Mouse (Mus musculus): ENCODE data around the gene Gmnn.
"Not testable (repeated sequence)": the region's sequence is repeated elsewhere in the genome, so short reads cannot be mapped to it uniquely, and the experiment has no call there.

Gene Gmnn

DNA sequence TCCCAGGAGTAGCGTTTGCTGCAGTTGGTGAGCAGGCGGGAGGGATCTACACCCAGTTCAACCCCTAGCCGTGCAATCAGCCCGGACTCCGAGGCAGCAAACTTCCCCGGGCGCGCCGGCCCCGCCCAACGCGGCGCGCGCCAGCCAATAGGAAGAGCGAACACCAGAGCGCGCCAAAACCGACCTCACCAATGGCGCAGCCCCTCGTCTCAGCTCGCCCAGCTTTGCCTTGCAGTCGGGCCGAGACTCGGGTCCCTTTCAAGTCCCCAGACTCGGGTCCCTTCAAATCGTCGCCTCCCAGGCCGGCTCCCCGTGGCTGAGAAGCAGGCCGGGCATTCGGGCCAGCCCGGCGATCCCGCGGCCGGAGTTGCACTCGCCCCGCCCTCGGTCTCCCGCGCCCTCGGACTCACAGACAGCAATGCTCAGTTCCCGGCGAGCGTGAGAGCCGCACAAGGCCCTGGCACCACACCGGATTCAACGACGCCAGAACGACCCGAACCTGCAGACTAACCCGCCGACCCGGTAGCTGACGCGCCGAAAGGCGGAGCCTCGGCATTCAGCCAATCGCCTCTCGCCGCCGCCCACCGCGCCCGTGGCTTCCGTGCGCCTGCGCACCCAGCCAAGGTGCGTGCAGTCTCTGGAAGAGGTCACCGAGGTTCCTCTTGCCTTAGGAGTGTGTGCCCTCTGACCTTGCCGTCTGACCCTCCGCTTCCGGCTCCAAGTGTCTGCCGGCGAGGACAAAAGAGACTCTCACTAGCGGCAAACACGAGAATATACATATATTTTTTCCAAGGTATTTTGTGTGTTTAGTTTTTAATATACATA lies at the start of gene Gmnn:
Gene Gmnn (minus strand): TSS at position 521 of the 825 bp plus-strand sequence.
- peak; percentile 88 for DNase-seq (ENCODE audit: low read depth)

DNA sequence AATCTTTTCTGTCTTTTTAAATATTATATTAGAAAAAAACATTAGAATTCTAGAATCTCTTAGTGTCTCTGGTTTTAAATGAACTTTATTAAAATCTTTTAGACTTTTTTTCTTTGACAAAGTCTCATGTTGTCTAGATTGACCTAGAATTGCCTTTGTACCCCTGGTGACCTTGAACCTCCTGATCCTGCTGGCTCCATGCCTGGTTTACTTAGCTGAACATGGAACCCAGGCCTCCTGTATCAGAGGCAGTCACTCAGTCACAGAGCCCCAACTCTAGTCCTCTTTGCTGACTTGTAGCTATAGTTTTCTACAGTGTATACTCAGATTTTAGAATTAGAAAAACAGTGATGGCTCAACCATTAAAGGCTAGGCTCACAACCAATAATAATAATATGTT lies 44.4 kb upstream of the Gmnn start:
- no peak for DNase-seq (ENCODE audit: low read depth)

DNA sequence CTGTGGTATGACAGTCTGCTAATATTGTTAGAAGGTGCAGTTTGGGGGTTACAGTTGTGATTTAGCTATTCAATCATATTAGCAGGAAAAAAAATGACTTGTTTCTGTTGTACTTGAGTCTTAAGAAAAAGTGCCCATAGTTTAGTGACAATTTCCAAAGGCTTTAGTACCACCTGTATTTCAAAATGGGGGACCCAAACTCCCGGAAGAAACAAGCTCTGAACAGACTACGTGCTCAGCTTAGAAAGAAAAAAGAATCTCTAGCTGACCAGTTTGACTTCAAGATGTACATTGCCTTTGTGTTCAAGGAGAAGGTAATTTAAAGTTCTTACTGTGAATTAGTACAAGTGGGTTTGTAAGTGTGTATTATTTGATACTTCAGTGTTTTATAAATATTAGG lies 41.5 kb upstream of the Gmnn start:
- no peak for DNase-seq (ENCODE audit: low read depth)

DNA sequence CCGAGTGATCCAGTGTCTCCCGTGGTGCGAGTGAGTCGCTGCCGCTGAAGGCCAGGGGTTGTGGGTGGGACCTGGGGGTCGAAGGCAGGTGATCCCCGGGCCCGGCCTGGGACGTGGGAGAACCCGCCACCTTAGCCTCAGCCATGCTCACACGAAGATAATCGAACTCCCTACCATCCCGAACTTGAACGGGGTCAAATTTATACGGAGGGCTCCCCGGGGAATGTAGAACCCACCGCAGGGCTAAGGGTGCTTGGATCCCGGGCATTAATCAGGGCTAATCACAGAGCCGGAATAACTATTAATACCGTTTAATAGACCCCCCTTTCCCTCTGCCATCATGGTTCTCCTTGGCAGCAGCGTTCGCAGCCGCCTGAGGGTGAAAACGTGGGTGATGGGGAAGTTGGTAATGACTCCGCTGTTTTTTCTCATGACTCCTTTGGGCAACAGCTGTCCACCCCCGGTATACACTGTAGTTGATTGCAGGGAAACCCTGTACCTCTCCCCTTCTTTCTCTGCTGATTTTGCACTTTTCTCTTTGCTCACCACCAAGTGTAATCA lies 40.5 kb upstream of the Gmnn start:
- DNase-seq (ENCODE audit: low read depth): peak; percentile 44

DNA sequence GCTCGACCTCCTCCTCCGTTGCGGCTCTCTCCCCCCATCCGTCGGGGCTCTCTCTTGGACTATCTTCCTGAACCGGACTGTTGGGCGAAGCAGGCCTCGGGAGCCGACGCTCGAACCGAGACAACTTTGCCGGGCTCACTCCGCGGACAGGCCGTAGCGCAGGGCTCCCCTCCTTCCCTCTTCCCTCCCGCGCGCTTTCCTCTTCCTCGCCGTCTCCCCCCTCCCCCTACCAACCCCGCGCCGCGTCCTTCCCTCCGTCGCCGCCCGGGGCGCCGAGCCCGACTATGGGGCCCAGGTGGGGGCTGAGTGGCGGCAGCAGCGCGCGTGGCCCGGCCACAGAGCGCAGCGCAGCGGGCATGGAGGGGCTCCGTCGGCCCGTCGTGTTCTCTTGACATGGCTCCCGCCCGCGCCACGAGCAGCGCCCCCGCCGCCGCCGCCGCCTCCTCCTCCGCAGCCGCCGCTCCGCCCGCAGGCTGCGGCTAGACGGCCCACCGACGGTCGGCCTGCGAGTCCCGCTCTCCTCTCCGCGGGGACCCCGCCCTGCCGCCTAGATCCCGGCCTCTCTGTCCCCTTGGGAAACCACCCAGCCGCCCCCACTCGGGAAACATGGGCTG lies 39.7 kb upstream of the Gmnn start, which contains the start of gene BC005537:
Gene BC005537 (plus strand): TSS at position 350 of the 614 bp plus-strand sequence.
- no peak for DNase-seq (ENCODE audit: low read depth)

DNA sequence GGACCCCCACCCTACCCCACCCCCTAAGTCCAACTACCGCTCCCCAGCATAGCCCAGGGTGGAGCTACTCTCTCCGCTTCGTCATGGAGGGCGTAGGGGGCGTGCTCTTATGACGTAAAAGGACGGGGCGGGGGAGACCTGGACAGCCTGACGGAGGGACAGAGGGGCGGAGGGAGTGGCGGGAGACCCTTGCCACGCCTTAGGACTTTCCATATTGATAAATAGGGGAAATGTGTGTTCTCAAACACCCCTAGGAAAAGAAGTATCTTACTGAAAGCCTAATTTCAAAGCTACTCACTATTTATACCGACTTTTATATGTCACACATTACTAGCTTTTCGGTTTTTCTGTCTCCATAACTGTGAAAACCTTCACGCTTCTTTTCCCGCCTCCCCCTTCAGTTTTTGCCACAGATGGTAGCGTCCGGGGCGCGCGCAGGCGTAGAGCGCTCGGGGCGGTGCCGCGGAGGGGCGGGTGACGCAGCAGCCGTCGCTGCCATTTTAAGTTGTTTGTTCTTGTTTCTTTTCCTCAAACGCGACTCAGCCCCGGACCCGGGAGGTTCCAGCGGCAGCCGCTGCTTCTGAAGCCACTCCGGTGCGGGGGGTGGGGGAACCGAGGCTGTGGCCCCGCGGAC lies 39.1 kb upstream of the Gmnn start:
- DNase-seq (ENCODE audit: low read depth): peak; percentile 96

DNA sequence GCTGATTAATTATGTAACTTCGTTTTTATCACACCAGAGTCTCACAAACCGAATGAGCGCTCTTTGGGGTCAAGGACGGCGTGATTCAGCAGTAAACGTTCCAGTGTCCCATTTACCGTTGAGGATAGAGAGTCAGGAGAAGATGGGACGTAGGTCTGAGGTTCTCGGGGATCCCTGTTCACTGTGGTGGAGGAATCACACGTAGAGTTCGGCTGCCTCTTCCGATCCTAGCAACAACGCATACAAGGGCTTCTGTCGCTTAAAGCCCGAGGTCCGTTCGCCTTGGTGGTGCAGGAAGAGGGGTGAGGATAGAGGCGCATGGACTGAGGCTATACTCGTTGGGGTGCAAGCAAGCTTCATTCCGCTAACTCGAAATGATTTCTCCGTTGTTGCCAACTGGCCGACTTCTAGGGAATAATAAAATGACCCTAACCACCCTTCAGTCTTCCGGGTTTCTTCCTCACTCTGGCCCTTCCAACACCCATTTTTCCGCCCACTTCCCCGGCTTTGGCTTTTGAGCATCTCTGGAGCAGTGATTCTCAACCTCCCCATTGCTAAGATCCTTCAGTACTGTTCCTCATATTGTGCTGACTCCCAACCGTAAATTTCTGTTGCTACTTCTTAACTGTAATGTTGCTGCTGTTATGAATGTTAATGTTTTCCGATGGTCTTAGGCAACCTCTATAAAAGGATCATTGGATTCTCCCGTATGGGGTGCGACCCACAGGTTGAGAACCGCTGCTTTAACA lies 38.4 kb upstream of the Gmnn start:
- no peak for DNase-seq (ENCODE audit: low read depth)

DNA sequence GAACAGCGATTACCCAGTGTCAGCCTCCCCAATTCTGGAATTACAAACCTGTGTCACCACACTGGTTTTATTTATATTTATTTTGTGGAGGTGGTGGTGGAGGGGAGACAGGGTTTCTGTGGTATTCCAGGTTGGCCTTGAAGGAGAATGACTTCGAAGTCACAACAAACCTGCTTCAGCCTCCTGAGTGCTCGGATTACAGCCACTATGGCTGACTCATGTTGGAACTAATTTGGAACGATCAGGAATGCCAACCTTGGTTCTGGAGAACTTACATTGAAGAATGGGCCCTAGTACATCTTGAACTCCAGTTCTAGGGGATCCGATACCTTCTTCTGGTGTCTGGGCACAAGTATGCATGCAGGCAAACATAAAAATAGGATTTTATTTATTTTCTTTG lies 37.7 kb upstream of the Gmnn start:
- DNase-seq (ENCODE audit: low read depth): no peak

DNA sequence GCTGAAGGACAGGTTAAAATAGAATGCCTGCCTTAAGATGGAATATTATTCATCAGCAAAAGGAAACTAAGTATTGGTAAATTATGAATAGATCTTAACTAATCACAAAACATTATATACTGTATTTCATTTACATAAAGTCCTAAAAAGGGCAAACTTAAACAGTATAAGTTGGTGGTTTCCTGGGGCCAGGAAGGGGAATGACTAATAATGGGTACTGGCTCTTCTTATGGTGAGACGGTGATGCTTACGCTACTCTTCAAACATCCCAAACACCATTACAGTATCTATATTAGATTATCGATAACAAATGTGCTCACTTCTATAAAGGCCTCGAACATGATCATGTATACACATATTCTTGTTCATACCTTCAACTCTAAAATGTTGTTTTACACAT lies 37.0 kb upstream of the Gmnn start:
- no peak for DNase-seq (ENCODE audit: low read depth)

DNA sequence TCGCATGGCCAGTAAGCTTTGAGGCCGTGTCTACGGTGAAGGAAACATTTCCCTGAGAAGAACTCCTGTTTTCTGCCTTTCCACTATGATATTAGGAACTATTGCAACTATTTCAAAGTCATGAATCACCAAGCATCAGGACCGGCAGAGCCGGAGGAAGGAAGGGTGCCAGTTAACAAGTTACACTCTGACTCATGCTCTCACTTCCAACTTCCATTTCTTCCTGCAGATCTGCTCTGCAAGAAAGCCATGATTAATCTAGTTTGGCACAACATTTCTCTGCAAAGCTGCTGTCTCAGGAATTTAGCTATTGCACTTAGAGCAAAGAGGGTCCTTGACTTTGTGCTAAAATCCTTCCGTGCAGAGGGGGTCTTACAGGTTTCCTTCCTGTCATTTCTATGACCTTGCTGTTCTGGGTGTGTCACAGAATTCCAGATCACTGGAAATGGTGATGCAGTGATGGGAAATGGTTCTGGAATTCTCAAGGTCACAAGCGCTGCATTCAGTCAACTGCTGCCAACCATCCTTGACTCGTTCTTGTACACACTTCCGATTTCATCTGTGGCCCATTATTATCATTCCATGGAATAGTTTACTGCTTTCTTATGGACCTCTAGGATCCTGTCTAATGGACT lies 30.8 kb upstream of the Gmnn start:
- no peak for DNase-seq (ENCODE audit: low read depth)

DNA sequence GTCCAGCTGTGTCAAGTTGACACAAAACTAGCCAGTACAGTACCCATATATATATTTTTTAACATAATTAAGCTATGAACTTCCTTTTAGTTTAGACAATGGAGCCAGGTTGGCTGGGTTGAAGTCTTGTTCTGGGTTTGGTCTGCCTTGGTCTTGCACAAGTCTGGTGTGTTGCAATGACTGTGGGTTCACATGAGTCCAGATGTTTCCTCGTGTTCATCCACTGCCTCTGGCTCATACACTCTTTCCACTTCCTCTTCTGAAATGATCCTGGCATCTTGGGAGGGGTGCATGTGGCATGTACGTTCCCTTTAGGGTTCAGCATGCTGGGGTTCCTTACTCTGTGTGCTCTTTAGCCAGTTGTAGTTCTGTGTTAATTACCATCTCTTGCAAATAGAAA lies 29.6 kb upstream of the Gmnn start:
- no peak for DNase-seq (ENCODE audit: low read depth)

DNA sequence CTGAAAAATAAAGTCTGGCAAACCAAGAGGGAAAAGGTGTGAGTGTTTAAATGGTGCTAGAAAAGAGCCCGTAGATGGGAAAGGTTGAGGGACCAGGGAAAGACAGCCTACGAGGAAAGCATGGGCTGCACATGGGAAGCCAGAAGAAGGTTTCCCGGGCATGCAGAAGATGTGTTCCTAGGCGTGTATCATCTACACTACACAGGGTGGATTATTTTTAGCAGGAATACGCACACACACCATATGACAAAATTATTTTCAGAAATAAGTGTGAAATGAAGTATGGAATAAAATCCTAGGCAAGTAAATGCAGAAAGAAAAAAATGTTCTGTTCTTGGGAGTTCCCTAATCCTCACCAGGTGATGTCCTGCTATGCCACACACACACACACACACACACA lies 25.8 kb upstream of the Gmnn start:
- no peak for DNase-seq (ENCODE audit: low read depth)

DNA sequence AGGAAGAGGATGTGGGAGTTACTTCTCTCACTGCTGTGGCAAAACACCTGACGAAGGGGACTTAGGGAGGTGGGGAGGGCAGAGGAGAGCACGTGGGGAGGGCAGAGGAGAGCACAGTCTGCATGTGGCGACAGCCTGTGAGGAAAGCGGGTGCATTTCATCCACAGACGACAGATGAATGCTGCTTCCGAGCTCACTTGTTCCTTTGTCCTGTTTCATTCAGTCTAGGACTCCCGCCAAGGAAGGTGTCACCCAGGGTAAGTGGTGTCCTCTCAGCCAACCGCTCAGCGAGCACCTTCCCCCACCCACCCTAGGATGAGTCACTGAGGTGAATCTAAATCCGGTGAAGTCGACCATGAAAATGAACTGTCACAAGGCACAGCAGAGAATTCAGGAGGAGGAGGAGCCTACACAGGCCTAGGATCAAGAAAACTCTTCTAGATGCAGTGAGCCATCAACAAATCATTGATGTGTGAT lies 24.3 kb upstream of the Gmnn start:
- DNase-seq (ENCODE audit: low read depth): no peak

DNA sequence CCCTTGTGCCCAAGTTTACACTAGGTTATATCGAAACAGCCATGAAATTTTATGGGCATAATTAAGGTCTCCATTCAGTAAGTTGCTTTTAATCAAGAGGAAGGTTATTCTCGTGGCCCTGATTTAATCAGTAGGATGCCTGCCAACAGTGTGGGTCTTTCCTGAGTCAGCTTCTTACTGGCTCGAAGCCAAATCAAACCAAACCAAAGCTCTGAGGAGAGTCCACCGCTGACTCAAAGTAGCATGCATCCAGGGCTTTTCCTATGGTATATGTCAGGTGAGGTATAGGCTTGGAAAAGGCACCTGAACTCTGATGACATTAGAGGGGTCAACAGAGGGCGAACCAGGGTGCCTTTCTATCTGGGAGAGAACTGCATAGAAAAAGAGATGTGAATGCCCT lies 20.2 kb upstream of the Gmnn start:
- no peak for DNase-seq (ENCODE audit: low read depth)

DNA sequence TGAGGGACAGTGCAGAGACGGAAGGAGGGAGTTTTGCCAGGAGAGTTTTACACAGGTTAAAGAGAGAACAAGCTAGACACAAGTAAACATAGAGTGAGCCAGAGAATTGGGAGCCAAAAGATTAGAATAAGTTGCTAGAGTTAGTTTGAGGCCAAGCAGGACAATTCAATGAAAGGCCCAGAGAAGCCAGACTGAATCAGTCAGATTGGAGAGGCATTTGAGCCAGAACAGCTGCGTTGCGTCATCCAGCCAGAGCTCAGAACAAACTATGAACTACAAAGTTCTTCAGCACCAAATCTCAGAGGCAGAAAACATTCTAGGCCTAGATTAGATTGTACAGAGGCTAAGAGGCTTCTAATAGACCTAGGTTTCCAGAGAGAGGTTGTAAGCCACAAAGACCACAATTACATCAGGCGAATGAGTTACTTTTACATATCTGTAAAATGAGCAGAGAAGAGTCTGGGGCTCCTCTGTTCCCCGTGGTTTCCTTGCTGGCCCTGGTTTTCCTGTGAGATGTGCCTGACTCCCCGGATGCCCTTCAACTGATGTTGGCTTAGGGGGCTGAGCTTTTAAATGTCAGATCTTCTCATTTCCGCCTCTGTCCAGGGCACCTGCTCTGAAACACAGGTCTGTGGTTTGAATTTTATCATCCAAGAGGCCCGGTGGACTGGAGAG lies 17.1 kb upstream of the Gmnn start:
- DNase-seq (ENCODE audit: low read depth): no peak

DNA sequence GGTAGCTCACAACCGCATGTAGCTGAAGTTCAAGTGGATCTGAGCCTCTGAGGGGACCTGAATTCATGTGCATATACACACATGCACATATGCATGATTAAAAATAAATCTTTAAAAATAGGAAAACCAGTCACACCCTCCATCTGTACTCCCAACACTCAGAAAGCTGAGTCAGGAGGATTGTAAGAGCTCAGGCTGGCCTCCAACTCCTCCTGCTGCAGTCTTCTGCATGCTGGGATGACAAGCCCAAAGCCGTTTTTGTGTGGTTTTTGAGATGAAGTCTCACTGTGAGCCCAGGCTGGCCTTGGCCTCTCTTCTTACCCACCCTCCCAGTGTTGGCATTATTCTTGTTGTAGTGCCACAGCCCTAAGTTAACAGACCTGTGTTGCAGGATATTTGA lies 16.3 kb upstream of the Gmnn start:
- DNase-seq (ENCODE audit: low read depth): no peak

DNA sequence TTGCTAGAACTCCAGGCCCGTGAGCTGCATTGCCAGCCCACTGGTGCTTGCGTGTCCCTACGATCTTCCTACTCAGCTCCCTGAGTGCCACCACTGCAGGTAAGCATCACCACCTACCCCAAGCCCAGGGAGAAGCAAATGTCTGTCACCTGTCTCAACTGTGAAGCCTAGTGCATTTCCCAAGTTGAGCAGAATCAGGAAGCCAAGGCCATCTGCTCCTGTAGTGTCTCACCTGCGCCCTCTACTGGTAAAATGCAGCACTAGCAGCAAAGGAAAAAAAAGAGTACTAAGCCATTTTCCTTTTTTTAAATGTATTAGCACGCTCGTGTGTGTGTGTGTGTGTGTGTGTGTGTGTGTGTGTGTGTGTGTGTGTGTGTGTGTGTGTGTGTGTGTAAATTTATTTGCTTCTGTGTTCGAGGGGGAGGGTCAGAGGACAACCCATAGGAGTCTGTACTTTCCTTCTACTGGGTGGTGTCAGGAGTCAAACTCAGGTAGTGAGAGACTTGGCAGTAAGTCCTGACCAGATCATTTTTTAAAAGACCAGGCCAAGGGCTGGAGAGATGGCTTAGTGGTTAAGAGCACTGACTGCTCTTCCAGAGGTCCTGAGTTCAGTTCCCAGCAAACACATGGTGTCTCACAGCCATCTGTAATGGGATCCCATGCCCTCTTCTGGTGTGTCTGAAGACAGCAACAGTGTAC lies 14.6 kb upstream of the Gmnn start:
- peak; percentile 65 for DNase-seq (ENCODE audit: low read depth)

DNA sequence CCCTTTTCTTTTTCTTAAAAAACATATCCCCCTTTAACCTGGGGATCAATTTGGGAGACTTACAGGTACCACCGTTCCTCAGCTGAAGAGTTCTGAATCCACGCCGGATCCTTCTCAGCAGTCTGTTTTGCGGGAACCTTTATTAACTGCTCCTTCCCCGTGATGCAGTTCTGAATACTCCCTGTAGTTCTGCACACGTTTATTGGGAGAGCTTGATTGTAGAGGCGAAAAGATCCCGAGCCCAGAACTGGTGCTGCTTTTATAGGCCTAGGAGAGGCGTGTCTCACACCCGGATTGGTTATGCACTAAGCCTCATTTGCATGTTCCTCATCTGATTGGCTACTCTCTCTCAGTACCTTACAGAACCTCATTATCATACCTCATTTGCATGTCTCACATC lies 9.8 kb upstream of the Gmnn start:
- not testable (repeated sequence) for DNase-seq (ENCODE audit: low read depth)

DNA sequence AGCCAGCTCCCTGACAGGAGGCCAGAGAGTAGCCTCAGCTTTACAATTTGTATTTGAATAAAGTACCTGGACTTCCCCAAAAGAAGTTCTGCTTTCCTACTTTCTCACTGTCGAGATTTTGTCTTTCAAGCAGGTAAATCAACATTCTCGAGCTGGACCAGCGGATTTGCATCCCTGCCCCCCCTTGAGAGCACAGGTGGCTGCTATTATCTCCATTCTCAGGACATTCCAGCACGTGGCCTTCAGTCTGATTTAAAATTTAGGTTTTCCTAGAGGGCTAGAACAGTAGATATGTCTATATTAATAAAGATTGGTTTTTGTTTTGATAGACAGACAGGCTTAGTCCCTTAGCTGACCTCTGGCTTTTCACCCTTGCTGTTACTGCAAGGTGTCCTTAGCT lies 6.1 kb upstream of the Gmnn start:
- DNase-seq (ENCODE audit: low read depth): not testable (repeated sequence)

DNA sequence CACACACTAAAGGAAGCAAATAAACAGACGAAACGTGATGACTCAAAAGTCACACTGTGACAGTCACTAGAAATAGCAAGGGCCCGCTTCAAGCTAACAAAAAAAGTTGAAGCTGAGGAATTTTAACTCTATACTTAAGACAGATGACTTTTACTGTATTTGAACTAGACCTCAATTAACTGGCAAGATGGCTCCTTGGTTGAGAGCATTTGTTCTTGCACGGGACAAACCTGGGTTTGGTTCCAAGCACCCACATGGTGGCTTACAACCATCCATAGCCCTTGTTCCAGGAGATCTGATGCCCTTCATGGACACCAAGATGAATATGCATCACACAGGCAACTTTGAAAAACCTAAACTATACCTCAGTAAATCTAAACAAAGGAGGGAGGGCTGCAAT lies 531 bp upstream of the Gmnn start:
- no peak for DNase-seq (ENCODE audit: low read depth)

DNA sequence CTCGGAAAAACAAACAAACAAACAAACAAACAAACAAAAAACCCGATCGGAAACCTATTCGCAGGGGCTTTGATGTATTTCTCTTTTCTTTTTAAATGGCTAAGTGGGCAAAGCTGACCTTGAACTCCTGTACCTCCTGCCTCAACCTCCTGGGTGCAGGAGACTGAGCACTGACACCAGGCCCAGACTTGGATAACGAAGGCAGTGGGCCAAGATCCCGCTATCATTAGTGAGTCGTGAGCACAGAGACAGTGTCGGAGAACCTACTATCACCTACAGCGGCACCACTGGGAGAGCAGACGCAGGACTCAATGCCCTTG lies 680 bp downstream of the Gmnn start:
- no peak for DNase-seq (ENCODE audit: low read depth)

All from c-Kit-positive CD71-positive TER-119-negative erythroid progenitor cells, embryonic 14.5 days (primary cell).